Mouse (Mus musculus): ENCODE results near the gene Slc10a3. TPM values are rescaled to one million over a fixed set of nuclear protein-coding genes. Genes with fewer than 3 reads are reported as not detected.
A peak's percentile ranks its signal among the peaks of the same experiment; 100 is the strongest.

Slc10a3 gene
- total and polyA plus RNA-seq, 2 experiments from 2014 or later, result 6.1 to 6.2 TPM

- no peaks in the 10 kb centered on the region for H3K4me1 ChIP-seq (ENCODE audit: insufficient read depth, low read length)
- no peak for TF ChIP-seq CTCF (IDR thresholded peaks at IDR 0.05)
- 46% methylated on average over 13 of the region's 22 CpGs for WGBS
- ATAC-seq (ENCODE audit: low FRiP score) (peak; percentile 92), DNase-seq (ENCODE audit: low spot score) (peak; percentile 86)
- peak within 1 kb of the TSS; percentile 37 for H3K4me3 ChIP-seq (ENCODE audit: low read depth, low read length)
- no peaks in the 10 kb centered on the region for H3K27me3 ChIP-seq (ENCODE audit: insufficient read depth, low read length)
- no peaks in the 10 kb centered on the region for H3K9me3 ChIP-seq (ENCODE audit: low read length)
- peak within 1 kb of the TSS; percentile 56 for H3K9ac ChIP-seq (replicated peaks; ENCODE audit: low read length, poor library complexity, severe bottlenecking)
- peak within 1 kb of the TSS; percentile 63 for H3K27ac ChIP-seq (ENCODE audit: low read depth, low read length)
- no peaks in the 10 kb centered on the region for H3K36me3 ChIP-seq (ENCODE audit: insufficient read depth, low read length)
- peak within 1 kb of the TSS; percentile 52 for H3K4me2 ChIP-seq (ENCODE audit: low read depth, low read length, poor library complexity, severe bottlenecking)
These were observed 19.7 kb downstream of the Slc10a3 start, which contains the start of gene Lage3 for GRCm38 (mm10) chrX:74353467-74353770. Gene Lage3 (minus strand): TSS chrX:74353618.

- H3K27me3 ChIP-seq (ENCODE audit: insufficient read depth, low read length), result no peaks in the 10 kb centered on the region
These were observed 20.3 kb downstream of the Slc10a3 start for GRCm38 (mm10) chrX:74352645-74353466.

GRCm38 (mm10) chrX:74330166-74330930, 42.8 kb downstream of the Slc10a3 start:
- 26% methylated on average over 2 of the region's 2 CpGs for WGBS
- Histone ChIP-seq H3K9me3 (ENCODE audit: low read length) (no peaks in the 10 kb centered on the region), H3K4me1 (ENCODE audit: insufficient read depth, low read length) (0 out of 2 replicates have a peak, but pooled peaks cover 3% of the 10 kb centered on the region), H3K4me2 (ENCODE audit: low read depth, low read length, poor library complexity, severe bottlenecking) (peak overlapping the region; percentile 57), H3K36me3 (ENCODE audit: insufficient read depth, low read length) (peaks cover 7% of the 10 kb centered on the region; the same call in 1 of the 2 replicates), H3K9ac (replicated peaks; ENCODE audit: low read length, poor library complexity, severe bottlenecking) (peak overlapping the region; percentile 62), H3K27ac (ENCODE audit: low read depth, low read length) (no peak overlapping the region; the same call in 1 of the 2 replicates), H3K27me3 (ENCODE audit: insufficient read depth, low read length) (no peaks in the 10 kb centered on the region), H3K4me3 (ENCODE audit: low read depth, low read length) (peak overlapping the region; percentile 51)
- TF ChIP-seq CTCF (IDR thresholded peaks at IDR 0.05), result no peak
- DNase-seq (ENCODE audit: low spot score) (peak; percentile 3), ATAC-seq (ENCODE audit: low FRiP score) (no peak)

More at GRCm38 (mm10) chrX:74352645-74353466, 20.3 kb downstream of the Slc10a3 start:
- Histone ChIP-seq H3K9me3 (ENCODE audit: low read length) (no peaks in the 10 kb centered on the region), H3K27ac (ENCODE audit: low read depth, low read length) (peak overlapping the region; percentile 63), H3K4me3 (ENCODE audit: low read depth, low read length) (peak overlapping the region; percentile 37), H3K9ac (replicated peaks; ENCODE audit: low read length, poor library complexity, severe bottlenecking) (peak overlapping the region; percentile 56), H3K36me3 (ENCODE audit: insufficient read depth, low read length) (no peaks in the 10 kb centered on the region), H3K4me2 (ENCODE audit: low read depth, low read length, poor library complexity, severe bottlenecking) (peak overlapping the region; percentile 52), H3K4me1 (ENCODE audit: insufficient read depth, low read length) (no peaks in the 10 kb centered on the region)
- ATAC-seq (ENCODE audit: low FRiP score) (peak; percentile 52), DNase-seq (ENCODE audit: low spot score) (peak; percentile 4)
- TF ChIP-seq CTCF (IDR thresholded peaks at IDR 0.05), result no peak
- 28% methylated on average over 13 of the region's 13 CpGs for WGBS

GRCm38 (mm10) chrX:74329215-74329671, 43.9 kb downstream of the Slc10a3 start:
- WGBS, result 19% methylated on average over 10 of the region's 10 CpGs
- Histone ChIP-seq H3K9ac (replicated peaks; ENCODE audit: low read length, poor library complexity, severe bottlenecking) (peak overlapping the region; percentile 62), H3K9me3 (ENCODE audit: low read length) (no peaks in the 10 kb centered on the region), H3K27ac (ENCODE audit: low read depth, low read length) (peak overlapping the region; percentile 82), H3K36me3 (ENCODE audit: insufficient read depth, low read length) (0 out of 2 replicates have a peak, but pooled peaks cover 6% of the 10 kb centered on the region), H3K4me2 (ENCODE audit: low read depth, low read length, poor library complexity, severe bottlenecking) (peak overlapping the region; percentile 57), H3K4me1 (ENCODE audit: insufficient read depth, low read length) (0 out of 2 replicates have a peak, but pooled peaks cover 3% of the 10 kb centered on the region), H3K27me3 (ENCODE audit: insufficient read depth, low read length) (no peaks in the 10 kb centered on the region), H3K4me3 (ENCODE audit: low read depth, low read length) (peak overlapping the region; percentile 51)
- ATAC-seq (ENCODE audit: low FRiP score) (peak; percentile 47), DNase-seq (ENCODE audit: low spot score) (peak; percentile 16)
- no peak for TF ChIP-seq CTCF (IDR thresholded peaks at IDR 0.05)

GRCm38 (mm10) chrX:74328725-74329161, 44.4 kb downstream of the Slc10a3 start, which contains the start of gene Plxna3:
Gene Plxna3 (plus strand): TSS chrX:74329066.
- ATAC-seq (ENCODE audit: low FRiP score) (peak; percentile 91), DNase-seq (ENCODE audit: low spot score) (peak; percentile 76)
- Histone ChIP-seq H3K4me1 (ENCODE audit: insufficient read depth, low read length) (0 out of 2 replicates have a peak, but pooled peaks cover 3% of the 10 kb centered on the region), H3K9me3 (ENCODE audit: low read length) (no peaks in the 10 kb centered on the region), H3K36me3 (ENCODE audit: insufficient read depth, low read length) (0 out of 2 replicates have a peak, but pooled peaks cover under 1% of the 10 kb centered on the region), H3K27me3 (ENCODE audit: insufficient read depth, low read length) (no peaks in the 10 kb centered on the region), H3K9ac (replicated peaks; ENCODE audit: low read length, poor library complexity, severe bottlenecking) (peak within 1 kb of the TSS; percentile 62), H3K27ac (ENCODE audit: low read depth, low read length) (peak within 1 kb of the TSS; percentile 82), H3K4me2 (ENCODE audit: low read depth, low read length, poor library complexity, severe bottlenecking) (peak within 1 kb of the TSS; percentile 57), H3K4me3 (ENCODE audit: low read depth, low read length) (peak within 1 kb of the TSS; percentile 51)
- WGBS, result 20% methylated on average over 23 of the region's 30 CpGs
- no peak for TF ChIP-seq CTCF (IDR thresholded peaks at IDR 0.05)

Other genes with a start within 250 kb of the Slc10a3 start
- gene Opn1mw, start 245.9 kb downstream of the Slc10a3 start, total RNA-seq (2014; rRNA removed), result not detected in 2 replicates
- gene Opn1mw, start 245.9 kb downstream of the Slc10a3 start, polyA plus RNA-seq (2015; fragmentation: Nextera tagmentation; extraction: Ambion mirVana), result not detected in 2 replicates
- 84.7 and 100 TPM in 2 replicates for gene Mecp2, start 238.0 kb downstream of the Slc10a3 start, total RNA-seq (2014; rRNA removed)
- 10.6 and 12.3 TPM in 2 replicates for gene Mecp2, start 238.0 kb downstream of the Slc10a3 start, polyA plus RNA-seq (2015; fragmentation: Nextera tagmentation; extraction: Ambion mirVana)
- not detected in 2 replicates for gene Tex28, start 205.5 kb downstream of the Slc10a3 start, total RNA-seq (2014; rRNA removed)
- gene Tex28, start 205.5 kb downstream of the Slc10a3 start, polyA plus RNA-seq (2015; fragmentation: Nextera tagmentation; extraction: Ambion mirVana), result not detected in 2 replicates
- gene Tktl1, start 196.1 kb downstream of the Slc10a3 start, total RNA-seq (2014; rRNA removed), result not detected in 2 replicates
- 0.06 TPM in 1 of 2 replicates, not detected in the other for gene Tktl1, start 196.1 kb downstream of the Slc10a3 start, polyA plus RNA-seq (2015; fragmentation: Nextera tagmentation; extraction: Ambion mirVana)
- 219 and 282 TPM in 2 replicates for gene Flna, start 123.5 kb downstream of the Slc10a3 start, total RNA-seq (2014; rRNA removed)
- gene Flna, start 123.5 kb downstream of the Slc10a3 start, polyA plus RNA-seq (2015; fragmentation: Nextera tagmentation; extraction: Ambion mirVana), result 52.8 and 54.8 TPM in 2 replicates
- 58.0 and 70.0 TPM in 2 replicates for gene Emd, start 118.7 kb downstream of the Slc10a3 start, total RNA-seq (2014; rRNA removed)
- gene Emd, start 118.7 kb downstream of the Slc10a3 start, polyA plus RNA-seq (2015; fragmentation: Nextera tagmentation; extraction: Ambion mirVana), result 16.3 and 18.2 TPM in 2 replicates
- 2,035 and 2,080 TPM in 2 replicates for gene Rpl10, start 102.5 kb downstream of the Slc10a3 start, total RNA-seq (2014; rRNA removed)
- gene Rpl10, start 102.5 kb downstream of the Slc10a3 start, polyA plus RNA-seq (2015; fragmentation: Nextera tagmentation; extraction: Ambion mirVana), result 390 and 408 TPM in 2 replicates
- 44.4 and 49.2 TPM in 2 replicates for gene Taz, start 91.4 kb downstream of the Slc10a3 start, total RNA-seq (2014; rRNA removed)
- 65.9 and 69.8 TPM in 2 replicates for gene Taz, start 91.4 kb downstream of the Slc10a3 start, polyA plus RNA-seq (2015; fragmentation: Nextera tagmentation; extraction: Ambion mirVana)
- gene Dnase1l1, start 91.0 kb downstream of the Slc10a3 start, total RNA-seq (2014; rRNA removed), result 3.8 and 7.5 TPM in 2 replicates
- 3.0 and 3.3 TPM in 2 replicates for gene Dnase1l1, start 91.0 kb downstream of the Slc10a3 start, polyA plus RNA-seq (2015; fragmentation: Nextera tagmentation; extraction: Ambion mirVana)
- 307 and 359 TPM in 2 replicates for gene Atp6ap1, start 76.3 kb downstream of the Slc10a3 start, total RNA-seq (2014; rRNA removed)
- 371 and 388 TPM in 2 replicates for gene Atp6ap1, start 76.3 kb downstream of the Slc10a3 start, polyA plus RNA-seq (2015; fragmentation: Nextera tagmentation; extraction: Ambion mirVana)
- gene Gdi1, start 68.4 kb downstream of the Slc10a3 start, total RNA-seq (2014; rRNA removed), result 344 and 530 TPM in 2 replicates
- 951 and 960 TPM in 2 replicates for gene Gdi1, start 68.4 kb downstream of the Slc10a3 start, polyA plus RNA-seq (2015; fragmentation: Nextera tagmentation; extraction: Ambion mirVana)
- gene Fam50a, start 60.3 kb downstream of the Slc10a3 start, total RNA-seq (2014; rRNA removed), result 9.3 and 9.4 TPM in 2 replicates
- gene Fam50a, start 60.3 kb downstream of the Slc10a3 start, polyA plus RNA-seq (2015; fragmentation: Nextera tagmentation; extraction: Ambion mirVana), result 55.5 and 57.2 TPM in 2 replicates
- gene Plxna3, start 44.3 kb downstream of the Slc10a3 start, total RNA-seq (2014; rRNA removed), result 144 and 167 TPM in 2 replicates
- 28.6 and 28.9 TPM in 2 replicates for gene Plxna3, start 44.3 kb downstream of the Slc10a3 start, polyA plus RNA-seq (2015; fragmentation: Nextera tagmentation; extraction: Ambion mirVana)
- 40.2 and 67.1 TPM in 2 replicates for gene Lage3, start 19.7 kb downstream of the Slc10a3 start, total RNA-seq (2014; rRNA removed)
- gene Lage3, start 19.7 kb downstream of the Slc10a3 start, polyA plus RNA-seq (2015; fragmentation: Nextera tagmentation; extraction: Ambion mirVana), result 62.0 and 65.8 TPM in 2 replicates
- gene Ubl4a, start 131 bp downstream of the Slc10a3 start, total RNA-seq (2014; rRNA removed), result 46.3 and 53.6 TPM in 2 replicates
- gene Ubl4a, start 131 bp downstream of the Slc10a3 start, polyA plus RNA-seq (2015; fragmentation: Nextera tagmentation; extraction: Ambion mirVana), result 67.1 and 75.0 TPM in 2 replicates
- gene Fam3a, start 19.9 kb upstream of the Slc10a3 start, total RNA-seq (2014; rRNA removed), result 23.6 and 29.9 TPM in 2 replicates
- 31.2 and 33.4 TPM in 2 replicates for gene Fam3a, start 19.9 kb upstream of the Slc10a3 start, polyA plus RNA-seq (2015; fragmentation: Nextera tagmentation; extraction: Ambion mirVana)
- gene Ikbkg, start 19.9 kb upstream of the Slc10a3 start, total RNA-seq (2014; rRNA removed), result 20.4 and 24.7 TPM in 2 replicates
- gene Ikbkg, start 19.9 kb upstream of the Slc10a3 start, polyA plus RNA-seq (2015; fragmentation: Nextera tagmentation; extraction: Ambion mirVana), result 11.5 and 12.4 TPM in 2 replicates
- gene G6pdx, start 55.8 kb upstream of the Slc10a3 start, total RNA-seq (2014; rRNA removed), result 51.3 and 55.6 TPM in 2 replicates
- gene G6pdx, start 55.8 kb upstream of the Slc10a3 start, polyA plus RNA-seq (2015; fragmentation: Nextera tagmentation; extraction: Ambion mirVana), result 40.2 and 41.8 TPM in 2 replicates
- gene Gm6880, start 108.0 kb upstream of the Slc10a3 start, total RNA-seq (2014; rRNA removed), result not detected in 2 replicates
- gene Gm6880, start 108.0 kb upstream of the Slc10a3 start, polyA plus RNA-seq (2015; fragmentation: Nextera tagmentation; extraction: Ambion mirVana), result 0.28 TPM in 1 of 2 replicates, not detected in the other
- not detected in 2 replicates for gene Olfr1326-ps1, start 201.5 kb upstream of the Slc10a3 start, total RNA-seq (2014; rRNA removed)
- gene Olfr1326-ps1, start 201.5 kb upstream of the Slc10a3 start, polyA plus RNA-seq (2015; fragmentation: Nextera tagmentation; extraction: Ambion mirVana), result not detected in 2 replicates
- not detected in 2 replicates for gene Olfr1325, start 219.3 kb upstream of the Slc10a3 start, total RNA-seq (2014; rRNA removed)
- gene Olfr1325, start 219.3 kb upstream of the Slc10a3 start, polyA plus RNA-seq (2015; fragmentation: Nextera tagmentation; extraction: Ambion mirVana), result not detected in 2 replicates

Data from midbrain, postnatal 0 days (tissue).